27 mouse cellular contexts compared by ENCODE assay signal in genomic region chrX:130173126-130173525, GRCm38 (mm10).
"Had no signal": no experiment of that assay in that cellular context is flagged by ENCODE, and none has a peak within 500 bp of the region (broad histone marks: within the 10 kb centered on the region; RNA-seq: fewer than 3 reads in every experiment).

No protein-coding gene starts in this region.

- DNase-seq: left cerebral cortex, postnatal 4 days; liver; liver, embryonic 13.5 days; liver, postnatal 0 days; lung, adult 18-20 months; lung, adult 2 months; lung, embryonic 14.5 days; lung, postnatal 10 days; lung, postnatal 14 days; lung, postnatal 36 days; lung, postnatal 4 days; midbrain, embryonic 14.5 days had no signal

- H3K9ac ChIP-seq: limb, embryonic 12.5 days; limb, embryonic 13.5 days; limb, embryonic 15.5 days; liver, embryonic 12.5 days; liver, embryonic 13.5 days; liver, embryonic 14.5 days; liver, embryonic 15.5 days; liver, postnatal 0 days; lung, embryonic 14.5 days; lung, embryonic 15.5 days; midbrain, embryonic 12.5 days; midbrain, embryonic 13.5 days; midbrain, embryonic 15.5 days had no signal

- H3K4me3 ChIP-seq: limb, embryonic 10.5 days; limb, embryonic 12.5 days; limb, embryonic 13.5 days; limb, embryonic 15.5 days; liver, embryonic 12.5 days; liver, embryonic 13.5 days; liver, embryonic 15.5 days; lung, embryonic 15.5 days; megakaryocyte, embryonic 14.5 days; midbrain, embryonic 10.5 days; midbrain, embryonic 12.5 days; midbrain, embryonic 13.5 days; midbrain, embryonic 15.5 days; myocyte had no signal

- H3K27me3 ChIP-seq: limb, embryonic 12.5 days; limb, embryonic 13.5 days; limb, embryonic 15.5 days; liver, embryonic 12.5 days; liver, embryonic 13.5 days; liver, embryonic 15.5 days; lung, embryonic 15.5 days; megakaryocyte, embryonic 14.5 days; midbrain, embryonic 12.5 days; midbrain, embryonic 13.5 days; midbrain, embryonic 15.5 days had no signal

- H3K4me1 ChIP-seq: limb, embryonic 10.5 days; limb, embryonic 12.5 days; limb, embryonic 13.5 days; limb, embryonic 15.5 days; liver, embryonic 12.5 days; liver, embryonic 13.5 days; liver, embryonic 15.5 days; lung, embryonic 15.5 days; megakaryocyte, embryonic 14.5 days; midbrain, embryonic 13.5 days; midbrain, embryonic 15.5 days had no signal

- H3K36me3 ChIP-seq: limb, embryonic 10.5 days; limb, embryonic 12.5 days; limb, embryonic 13.5 days; limb, embryonic 15.5 days; liver, embryonic 12.5 days; liver, embryonic 13.5 days; liver, embryonic 15.5 days; lung, embryonic 15.5 days; midbrain, embryonic 10.5 days; midbrain, embryonic 12.5 days; midbrain, embryonic 13.5 days; midbrain, embryonic 15.5 days had no signal

- H3K27ac ChIP-seq: limb, embryonic 10.5 days; limb, embryonic 12.5 days; limb, embryonic 13.5 days; limb, embryonic 15.5 days; liver, embryonic 12.5 days; liver, embryonic 13.5 days; liver, embryonic 14.5 days; liver, embryonic 15.5 days; lung, embryonic 15.5 days; macrophage; midbrain, embryonic 10.5 days; midbrain, embryonic 12.5 days; midbrain, embryonic 13.5 days; midbrain, embryonic 15.5 days had no signal

- H3K9me3 ChIP-seq: limb, embryonic 10.5 days; limb, embryonic 12.5 days; limb, embryonic 13.5 days; limb, embryonic 15.5 days; liver, embryonic 12.5 days; liver, embryonic 13.5 days; liver, embryonic 15.5 days; lung, embryonic 15.5 days; megakaryocyte, embryonic 14.5 days; midbrain, embryonic 10.5 days; midbrain, embryonic 12.5 days; midbrain, embryonic 13.5 days; midbrain, embryonic 15.5 days had no signal
